Mouse (Mus musculus) CD4-positive naive resting alpha-beta T cell, adult 57 days (primary cell): Measurements from ENCODE around the gene Rbm46. TPM values are rescaled to one million over a fixed set of nuclear protein-coding genes. Genes with fewer than 3 reads are reported as not detected.

ENCODE experiments used
- total RNA-seq: library from RNA; stranded (reverse); gene quantifications from one replicate; pipeline ENCODE4 v1.2.4, GENCODE M21; 2023

The Rbm46 gene
- total RNA-seq: not detected

DNA sequence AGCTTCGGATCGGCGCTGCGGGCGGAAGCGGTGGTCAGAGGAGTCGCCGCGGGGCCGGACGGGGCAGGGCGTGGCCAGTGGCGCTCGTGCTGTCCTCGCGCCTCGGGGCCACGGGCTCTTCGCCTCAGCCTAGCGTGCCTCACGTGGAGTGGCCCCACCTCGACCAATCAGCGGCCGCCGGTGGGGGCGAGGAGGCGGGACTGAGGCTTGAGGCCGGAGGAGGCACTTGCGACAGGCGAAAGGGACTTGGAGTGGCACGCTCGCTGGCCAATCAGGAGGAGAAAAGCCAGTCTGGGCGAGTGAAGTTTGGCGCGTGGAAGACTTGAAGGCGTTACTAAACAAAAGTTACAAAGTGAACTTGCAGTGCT lies at the start of gene Rbm46:
Rbm46 (minus strand) TSS at position 112 of the 368 bp plus-strand sequence.

DNA sequence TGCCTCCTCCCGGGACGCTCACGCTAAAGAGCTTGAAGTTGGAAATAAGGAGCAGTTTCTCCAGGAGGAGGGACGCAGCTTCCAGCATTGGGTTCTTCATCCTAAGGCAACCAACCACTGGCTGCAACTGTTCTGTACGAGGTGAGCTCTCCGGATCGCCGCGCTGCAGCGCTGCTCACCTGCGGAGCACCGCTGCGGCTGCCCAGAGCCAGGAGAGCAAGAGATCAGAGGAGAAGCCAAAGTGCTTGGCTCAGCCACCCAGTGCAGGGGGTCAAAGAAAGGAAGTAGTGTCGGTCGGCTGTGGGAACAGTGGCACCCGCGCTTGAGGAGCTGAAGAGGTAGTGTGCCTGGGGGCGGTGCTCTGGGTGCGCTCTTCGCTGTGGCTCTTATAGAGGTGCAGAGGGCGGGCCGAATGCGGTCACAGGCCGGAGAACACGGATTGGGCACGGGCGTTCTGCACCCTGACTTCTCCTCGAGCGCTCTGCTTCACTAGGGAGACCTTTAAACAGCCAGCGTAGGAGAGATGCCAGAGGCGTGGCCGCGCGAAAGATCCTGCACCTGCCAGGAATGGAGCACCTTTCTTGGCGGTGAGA lies 27.4 kb upstream of the Rbm46 start, which contains the start of gene Lrat:
Lrat (minus strand) TSS at position 361 of the 593 bp plus-strand sequence.

Other genes with a start within 250 kb of the Rbm46 start
- not detected for gene Lrat, start 27.5 kb upstream of the Rbm46 start, total RNA-seq
- gene Fgg, start 131.2 kb upstream of the Rbm46 start, total RNA-seq: not detected
- gene Fga, start 149.6 kb upstream of the Rbm46 start, total RNA-seq: not detected
- gene Fgb, start 173.4 kb upstream of the Rbm46 start, total RNA-seq: not detected
- gene Plrg1, start 179.0 kb upstream of the Rbm46 start, total RNA-seq: 57.8 TPM